Mouse (Mus musculus): Measurements from ENCODE around the gene Ttn. TPM values are rescaled to one million over a fixed set of nuclear protein-coding genes. Genes with fewer than 3 reads are reported as not detected.

Gene Ttn
- polyA plus RNA-seq, 1 experiment = 24.2 TPM

GRCm38 (mm10) chr2:76762154-76762553 lies 220.2 kb downstream of the Ttn start:
- no peak for TF ChIP-seq POLR2A (IDR thresholded peaks at IDR 0.05; ENCODE audit: insufficient read length, low read depth)
- TF ChIP-seq E2F4 (IDR thresholded peaks at IDR 0.05; ENCODE audit: insufficient read depth) = no peak
- peaks cover 81% of the 10 kb centered on the region for H3K36me3 ChIP-seq (ENCODE audit: control insufficient read depth, insufficient read depth)

GRCm38 (mm10) chr2:76756461-76756860 lies 225.9 kb downstream of the Ttn start:
- Histone ChIP-seq H3K4me2 (ENCODE audit: low read depth) (no peak overlapping the region), H3K27me3 (ENCODE audit: control insufficient read depth, insufficient read depth, insufficient read length) (no peaks in the 10 kb centered on the region), H3K36me3 (ENCODE audit: control insufficient read depth, insufficient read depth) (peaks cover 75% of the 10 kb centered on the region), H3K4me3 (no peak overlapping the region), H3ac (ENCODE audit: control insufficient read depth, insufficient read length) (no peak overlapping the region), H3K79me2 (ENCODE audit: control insufficient read depth, insufficient read depth) (no peaks in the 10 kb centered on the region)
- TF ChIP-seq MAX (IDR thresholded peaks at IDR 0.05; ENCODE audit: low read depth) (no peak), CEBPB (IDR thresholded peaks at IDR 0.05; ENCODE audit: insufficient read depth, poor library complexity, severe bottlenecking) (no peak), MYOG (IDR thresholded peaks at IDR 0.05; ENCODE audit: control insufficient read depth in 1 of 3, insufficient read depth in 1 of 3, insufficient read length in 2 of 3, low read depth in 2 of 3) (no peak), REST (IDR thresholded peaks at IDR 0.05; ENCODE audit: insufficient read depth, insufficient read length) (no peak), SRF (IDR thresholded peaks at IDR 0.05; ENCODE audit: control insufficient read depth, insufficient read length, low read depth) (no peak), POLR2A (IDR thresholded peaks at IDR 0.05; ENCODE audit: insufficient read length, low read depth) (no peak), POLR2AphosphoS2 (IDR thresholded peaks at IDR 0.05; ENCODE audit: insufficient read length, low read depth) (no peak), TCF3 (IDR thresholded peaks at IDR 0.05; ENCODE audit: insufficient read length, low read depth) (no peak), E2F4 (IDR thresholded peaks at IDR 0.05; ENCODE audit: insufficient read depth) (no peak), TCF12 (IDR thresholded peaks at IDR 0.05; ENCODE audit: insufficient read depth, poor library complexity, severe bottlenecking) (no peak)

More at GRCm38 (mm10) chr2:76762154-76762553, 220.2 kb downstream of the Ttn start:
- no peaks in the 10 kb centered on the region for H3K79me2 ChIP-seq (ENCODE audit: control insufficient read depth, insufficient read depth)
- no peak overlapping the region for H3K4me3 ChIP-seq
- H3K4me2 ChIP-seq (ENCODE audit: low read depth) = no peak overlapping the region
- no peaks in the 10 kb centered on the region for H3K27me3 ChIP-seq (ENCODE audit: control insufficient read depth, insufficient read depth, insufficient read length)
- H3ac ChIP-seq (ENCODE audit: control insufficient read depth, insufficient read length) = no peak overlapping the region

DNA sequence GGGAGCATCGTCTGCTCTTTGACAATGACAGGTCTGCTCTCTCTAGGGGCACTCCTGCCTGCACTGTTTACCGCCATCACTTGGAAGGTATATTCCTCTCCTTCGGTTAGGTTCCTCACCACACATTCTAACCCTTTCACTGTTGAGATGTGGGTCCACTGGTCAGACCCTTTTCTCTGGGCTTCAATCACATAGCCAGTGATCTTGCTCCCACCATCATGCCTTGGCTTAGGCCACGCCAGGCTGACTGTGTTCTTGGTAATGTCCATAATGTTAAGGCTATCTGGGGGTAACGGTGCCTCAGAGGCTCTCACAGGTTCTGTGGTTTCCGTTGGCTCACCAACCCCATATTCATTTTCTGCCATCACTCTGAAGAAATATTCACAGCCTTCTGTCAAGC lies 230.4 kb downstream of the Ttn start:
- H3K36me3 ChIP-seq (ENCODE audit: control insufficient read depth, insufficient read depth) = peaks cover 64% of the 10 kb centered on the region
- H3K4me2 ChIP-seq (ENCODE audit: low read depth) = no peak overlapping the region
- H3K79me2 ChIP-seq (ENCODE audit: control insufficient read depth, insufficient read depth) = no peaks in the 10 kb centered on the region
- no peaks in the 10 kb centered on the region for H3K27me3 ChIP-seq (ENCODE audit: control insufficient read depth, insufficient read depth, insufficient read length)
- TF ChIP-seq E2F4 (IDR thresholded peaks at IDR 0.05; ENCODE audit: insufficient read depth) (no peak), USF1 (IDR thresholded peaks at IDR 0.05; ENCODE audit: low read depth) (no peak), MYOD1 (IDR thresholded peaks at IDR 0.05; ENCODE audit: control insufficient read depth in 1 of 3, insufficient read length in 2 of 3, low read depth in 2 of 3) (no peak), TCF12 (IDR thresholded peaks at IDR 0.05; ENCODE audit: insufficient read depth, poor library complexity, severe bottlenecking) (no peak), MYOG (IDR thresholded peaks at IDR 0.05; ENCODE audit: control insufficient read depth in 1 of 3, insufficient read depth in 1 of 3, insufficient read length in 2 of 3, low read depth in 2 of 3) (no peak), MAX (IDR thresholded peaks at IDR 0.05; ENCODE audit: low read depth) (no peak), SRF (IDR thresholded peaks at IDR 0.05; ENCODE audit: control insufficient read depth, insufficient read length, low read depth) (no peak), REST (IDR thresholded peaks at IDR 0.05; ENCODE audit: insufficient read depth, insufficient read length) (no peak)
- no peak overlapping the region for H3ac ChIP-seq (ENCODE audit: control insufficient read depth, insufficient read length)
- H3K4me3 ChIP-seq = no peak overlapping the region

DNA sequence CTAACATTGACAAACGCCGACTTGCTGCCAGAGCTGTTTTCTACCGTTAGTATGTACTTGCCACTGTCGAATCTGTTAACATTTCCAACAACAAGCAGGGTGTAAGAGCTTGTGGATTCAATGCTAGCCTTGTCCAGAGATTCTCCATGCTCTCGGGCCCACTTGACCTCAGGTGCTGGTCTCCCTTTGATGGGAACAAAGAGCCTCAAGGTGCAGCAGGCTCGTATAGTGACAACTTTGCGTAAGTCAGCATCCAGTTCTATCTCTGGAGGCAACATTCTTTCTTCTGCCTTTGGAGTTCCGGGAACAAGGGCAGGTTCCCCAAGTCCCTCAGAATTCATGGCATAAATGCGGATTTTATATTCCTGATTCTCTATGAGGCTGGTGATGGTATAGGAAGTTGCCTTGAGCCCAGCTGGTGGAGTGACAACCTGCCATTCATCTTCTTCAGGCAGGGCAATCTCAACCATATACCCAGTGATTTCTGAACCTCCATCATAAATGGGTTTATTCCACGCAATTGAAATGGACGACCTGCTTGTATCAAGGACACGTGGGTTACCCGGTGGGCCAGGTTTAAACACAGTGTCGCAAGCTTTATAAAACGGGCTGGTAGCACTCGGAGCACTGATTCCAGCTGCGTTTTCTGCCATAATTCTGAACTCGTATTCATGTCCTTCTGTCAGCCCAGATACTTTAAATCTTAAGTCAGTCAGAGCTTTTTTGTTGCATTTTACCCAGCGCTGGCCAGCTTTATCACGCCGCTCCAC lies 232.8 kb downstream of the Ttn start:
- Histone ChIP-seq H3ac (ENCODE audit: control insufficient read depth, insufficient read length) (no peak overlapping the region), H3K27me3 (ENCODE audit: control insufficient read depth, insufficient read depth, insufficient read length) (no peaks in the 10 kb centered on the region), H3K4me3 (no peak overlapping the region), H3K36me3 (ENCODE audit: control insufficient read depth, insufficient read depth) (peaks cover 71% of the 10 kb centered on the region), H3K4me2 (ENCODE audit: low read depth) (no peak overlapping the region), H3K79me2 (ENCODE audit: control insufficient read depth, insufficient read depth) (no peaks in the 10 kb centered on the region)
- TF ChIP-seq TCF12 (IDR thresholded peaks at IDR 0.05; ENCODE audit: insufficient read depth, poor library complexity, severe bottlenecking) (no peak), REST (IDR thresholded peaks at IDR 0.05; ENCODE audit: insufficient read depth, insufficient read length) (no peak), MAX (IDR thresholded peaks at IDR 0.05; ENCODE audit: low read depth) (no peak), TCF3 (IDR thresholded peaks at IDR 0.05; ENCODE audit: insufficient read length, low read depth) (no peak), CEBPB (IDR thresholded peaks at IDR 0.05; ENCODE audit: insufficient read depth, poor library complexity, severe bottlenecking) (no peak), E2F4 (IDR thresholded peaks at IDR 0.05; ENCODE audit: insufficient read depth) (no peak), POLR2A (IDR thresholded peaks at IDR 0.05; ENCODE audit: insufficient read length, low read depth) (no peak), MYOD1 (IDR thresholded peaks at IDR 0.05; ENCODE audit: control insufficient read depth in 1 of 3, insufficient read length in 2 of 3, low read depth in 2 of 3) (no peak), USF1 (IDR thresholded peaks at IDR 0.05; ENCODE audit: low read depth) (no peak), SRF (IDR thresholded peaks at IDR 0.05; ENCODE audit: control insufficient read depth, insufficient read length, low read depth) (no peak), POLR2AphosphoS2 (IDR thresholded peaks at IDR 0.05; ENCODE audit: insufficient read length, low read depth) (no peak)

DNA sequence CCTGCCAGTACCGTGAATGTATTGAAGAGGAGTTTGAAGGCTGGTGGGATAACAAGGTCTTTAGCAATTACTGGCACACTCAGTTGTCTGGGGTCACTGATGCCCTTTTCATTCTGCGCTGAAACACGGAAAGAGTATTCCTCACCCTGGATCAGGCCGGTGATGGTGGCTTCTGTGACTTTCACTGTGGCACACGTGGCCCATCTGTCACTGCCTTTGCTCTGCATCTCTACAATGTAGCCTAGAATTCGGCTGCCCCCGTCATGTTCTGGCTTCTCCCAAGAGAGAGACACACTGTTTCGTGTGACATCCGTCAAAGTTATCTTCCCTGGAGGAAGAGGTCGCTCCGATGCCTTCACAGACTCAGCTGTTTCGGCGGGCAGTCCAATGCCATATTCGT lies 233.7 kb downstream of the Ttn start:
- Histone ChIP-seq H3K27me3 (ENCODE audit: control insufficient read depth, insufficient read depth, insufficient read length) (no peaks in the 10 kb centered on the region), H3ac (ENCODE audit: control insufficient read depth, insufficient read length) (no peak overlapping the region), H3K79me2 (ENCODE audit: control insufficient read depth, insufficient read depth) (no peaks in the 10 kb centered on the region), H3K4me2 (ENCODE audit: low read depth) (no peak overlapping the region), H3K36me3 (ENCODE audit: control insufficient read depth, insufficient read depth) (peaks cover 69% of the 10 kb centered on the region), H3K4me3 (no peak overlapping the region)
- TF ChIP-seq CEBPB (IDR thresholded peaks at IDR 0.05; ENCODE audit: insufficient read depth, poor library complexity, severe bottlenecking) = no peak
- peak; percentile 12 for TF ChIP-seq POLR2A (IDR thresholded peaks at IDR 0.05; ENCODE audit: insufficient read length, low read depth)
- TF ChIP-seq TCF3 (IDR thresholded peaks at IDR 0.05; ENCODE audit: insufficient read length, low read depth) = no peak
- no peak for TF ChIP-seq E2F4 (IDR thresholded peaks at IDR 0.05; ENCODE audit: insufficient read depth)
- peak; percentile 71 for TF ChIP-seq POLR2AphosphoS2 (IDR thresholded peaks at IDR 0.05; ENCODE audit: insufficient read length, low read depth)
